Mouse (Mus musculus) forebrain, embryonic 10.5 days (tissue): ENCODE results near the gene Dhrs2. TPM values are rescaled to one million over a fixed set of nuclear protein-coding genes. Genes with fewer than 3 reads are reported as not detected.

Experiments used
- DNase-seq: peaks from one replicate; pipeline ENCODE4 v3.0.0-alpha.2; 2017; ENCODE audit warnings: low spot score; ENCODE audit errors: extremely low spot score
- H3K27ac ChIP-seq: fragments of 300-500 bp; sonication (generic); 2 replicates; pipeline ENCODE4 v1.5.1; 2016; ENCODE audit warnings: mild to moderate bottlenecking
- H3K27me3 ChIP-seq: fragments of 300-500 bp; sonication (generic); 2 replicates; pipeline ENCODE4 v1.6.1; 2016; ENCODE audit warnings: mild to moderate bottlenecking; ENCODE audit not compliant: poor library complexity, severe bottlenecking
- H3K36me3 ChIP-seq: fragments of 300-500 bp; sonication (generic); replicated peaks from 2 replicates; pipeline ENCODE4 v1.6.1; 2016; ENCODE audit warnings: mild to moderate bottlenecking, moderate library complexity
- H3K4me1 ChIP-seq: fragments of 300-500 bp; sonication (generic); 2 replicates; pipeline ENCODE4 v1.6.1; 2016
- H3K4me3 ChIP-seq: fragments of 300-500 bp; sonication (generic); 2 replicates; pipeline ENCODE4 v1.5.1; 2016; ENCODE audit warnings: mild to moderate bottlenecking, moderate library complexity
- H3K9me3 ChIP-seq: fragments of 300-500 bp; sonication (generic); 2 replicates; pipeline ENCODE4 v1.6.1; 2016; ENCODE audit warnings: mild to moderate bottlenecking, moderate library complexity
- WGBS: fragments of 180-500 bp; shearing (Covaris S2); methylation state at CpG from one replicate; pipeline ENCODE4 v1.1.7; 2016; 5-methylcytosine and 5-hydroxymethylcytosine counted together
- polyA plus RNA-seq: library from polyadenylated mRNA; unstranded; fragments of >200 nt; fragmentation: Nextera tagmentation; extraction: Ambion mirVana; gene quantifications from 2 replicates; pipeline ENCODE4 v1.2.1, GENCODE M21; 2016

Dhrs2 gene
- polyA plus RNA-seq, result not detected in 2 replicates

DNA sequence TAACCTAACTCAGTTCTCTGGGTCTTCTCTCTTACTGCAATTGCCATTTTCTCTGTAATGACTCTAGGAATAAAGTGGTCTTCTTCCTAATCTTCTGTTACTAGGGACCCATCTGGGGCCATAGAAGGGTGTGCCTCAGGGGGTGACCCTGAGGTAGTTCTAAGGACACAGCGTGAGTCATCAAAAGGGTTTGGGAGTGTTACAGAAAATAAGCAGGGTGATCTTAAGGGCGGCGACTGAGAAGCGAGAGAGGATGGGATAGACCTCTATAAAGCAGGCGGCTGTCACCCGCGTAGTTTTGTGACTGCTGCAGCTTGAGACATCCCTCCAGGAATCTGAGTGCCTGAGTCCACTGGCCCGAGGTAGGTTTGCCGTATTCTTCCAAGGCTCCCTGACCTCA, at the start of gene Dhrs2:
Gene Dhrs2, plus strand, starts transcription at position 301 of the 400 bp plus-strand sequence.
- Histone ChIP-seq H3K27ac (no peak within 1 kb of the TSS), H3K4me1 (no peaks in the 10 kb centered on the region), H3K4me3 (no peak within 1 kb of the TSS), H3K36me3 (no peaks in the 10 kb centered on the region), H3K9me3 (no peaks in the 10 kb centered on the region), H3K27me3 (no peaks in the 10 kb centered on the region)
- whole genome bisulfite sequencing, result 81% methylated on average over 9 of the region's 9 CpGs
- no peak for DNase-seq

- WGBS, result 67% methylated on average over 6 of the region's 6 CpGs
- DNase-seq, result no peak
- Histone ChIP-seq H3K9me3 (no peaks in the 10 kb centered on the region), H3K27me3 (peaks cover 6% of the 10 kb centered on the region), H3K4me1 (no peaks in the 10 kb centered on the region), H3K4me3 (no peak overlapping the region), H3K27ac (no peak overlapping the region), H3K36me3 (no peaks in the 10 kb centered on the region)
Measured at GRCm38 (mm10) chr14:55174164-55174563, 47.6 kb upstream of the Dhrs2 start.

GRCm38 (mm10) chr14:55177274-55177673, 44.5 kb upstream of the Dhrs2 start:
- H3K4me1 ChIP-seq, result no peaks in the 10 kb centered on the region
- H3K27ac ChIP-seq, result no peak overlapping the region
- no peak overlapping the region for H3K4me3 ChIP-seq
- H3K36me3 ChIP-seq, result no peaks in the 10 kb centered on the region
- DNase-seq, result peak; percentile 39
- H3K27me3 ChIP-seq, result no peaks in the 10 kb centered on the region
- H3K9me3 ChIP-seq, result no peaks in the 10 kb centered on the region
- 41% methylated on average over 5 of the region's 5 CpGs for WGBS

- no peak for DNase-seq
- 65% methylated on average over 3 of the region's 3 CpGs for WGBS
- no peaks in the 10 kb centered on the region for H3K9me3 ChIP-seq
- no peaks in the 10 kb centered on the region for H3K27me3 ChIP-seq
- H3K27ac ChIP-seq, result no peak overlapping the region
- no peak overlapping the region for H3K4me3 ChIP-seq
- H3K4me1 ChIP-seq, result no peaks in the 10 kb centered on the region
- H3K36me3 ChIP-seq, result no peaks in the 10 kb centered on the region
Measured at GRCm38 (mm10) chr14:55180951-55181350, 40.9 kb upstream of the Dhrs2 start.

DNA sequence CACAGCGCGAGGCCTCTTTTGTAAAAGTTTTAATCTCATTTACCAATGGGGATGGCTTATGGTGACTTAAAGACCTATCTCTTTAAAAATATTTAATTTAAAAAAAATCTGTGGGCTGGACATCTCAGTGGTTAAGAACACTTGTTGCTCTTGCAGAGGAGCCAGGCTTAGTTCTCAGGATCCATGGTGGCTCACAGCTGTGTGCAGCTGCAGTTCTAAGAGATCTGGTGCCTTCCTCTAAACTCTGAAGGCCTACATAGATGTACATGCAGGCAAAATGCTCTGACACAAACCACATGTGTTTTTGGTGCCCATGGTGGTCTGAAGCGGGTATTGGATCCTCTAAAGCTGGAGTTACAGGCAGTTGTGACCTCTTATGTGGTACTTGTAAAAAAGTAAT, 38.6 kb upstream of the Dhrs2 start:
- H3K27ac ChIP-seq, result no peak overlapping the region
- no peaks in the 10 kb centered on the region for H3K9me3 ChIP-seq
- H3K4me3 ChIP-seq, result no peak overlapping the region
- H3K36me3 ChIP-seq, result no peaks in the 10 kb centered on the region
- 91% methylated on average over 3 of the region's 3 CpGs for WGBS
- H3K4me1 ChIP-seq, result 0 out of 2 replicates have a peak, but pooled peaks cover under 1% of the 10 kb centered on the region
- no peaks in the 10 kb centered on the region for H3K27me3 ChIP-seq
- no peak for DNase-seq

- DNase-seq, result no peak
- Histone ChIP-seq H3K4me3 (no peak overlapping the region), H3K4me1 (peaks cover 15% of the 10 kb centered on the region), H3K9me3 (no peaks in the 10 kb centered on the region), H3K27ac (no peak overlapping the region), H3K27me3 (no peaks in the 10 kb centered on the region), H3K36me3 (no peaks in the 10 kb centered on the region)
- 90% methylated on average over 3 of the region's 3 CpGs for WGBS
Measured at GRCm38 (mm10) chr14:55184640-55185145, 37.1 kb upstream of the Dhrs2 start.

GRCm38 (mm10) chr14:55188491-55188890, 33.3 kb upstream of the Dhrs2 start:
- Histone ChIP-seq H3K9me3 (no peaks in the 10 kb centered on the region), H3K4me1 (peaks cover 18% of the 10 kb centered on the region), H3K4me3 (no peak overlapping the region), H3K36me3 (no peaks in the 10 kb centered on the region), H3K27ac (peak overlapping the region; percentile 25; the same call in 1 of the 2 replicates), H3K27me3 (no peaks in the 10 kb centered on the region)
- DNase-seq, result no peak
- WGBS, result 33% methylated on average over 4 of the region's 4 CpGs

- peak; percentile 23 for DNase-seq
- 39% methylated on average over 9 of the region's 9 CpGs for WGBS
Measured at GRCm38 (mm10) chr14:55189351-55189769, 32.4 kb upstream of the Dhrs2 start.

DNA sequence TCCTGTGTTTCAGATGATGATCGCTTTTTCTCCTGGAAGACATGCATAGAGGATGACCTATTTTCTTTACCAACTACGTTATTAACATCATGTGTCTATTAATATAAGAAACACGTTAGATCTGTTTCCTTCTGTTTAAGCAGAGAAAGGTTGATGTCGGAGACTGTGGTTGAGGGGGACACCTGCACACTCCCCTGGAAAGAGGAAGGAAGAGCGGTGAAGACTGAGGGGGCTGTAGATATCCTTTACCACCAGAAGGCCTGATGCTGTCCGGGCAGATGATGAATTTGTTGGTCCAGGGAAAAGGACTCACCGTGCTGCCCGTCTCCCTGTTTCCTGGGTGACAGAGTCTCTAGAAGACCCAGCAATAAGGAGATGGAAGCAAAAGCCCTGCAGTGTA, 28.5 kb upstream of the Dhrs2 start:
- H3K4me3 ChIP-seq, result no peak overlapping the region
- no peaks in the 10 kb centered on the region for H3K36me3 ChIP-seq
- no peak for DNase-seq

More at GRCm38 (mm10) chr14:55189351-55189769, 32.4 kb upstream of the Dhrs2 start:
- Histone ChIP-seq H3K27ac (peak overlapping the region; percentile 53; the same call in 1 of the 2 replicates), H3K27me3 (no peaks in the 10 kb centered on the region), H3K4me3 (no peak overlapping the region; the same call in 1 of the 2 replicates), H3K4me1 (peaks cover 23% of the 10 kb centered on the region), H3K9me3 (no peaks in the 10 kb centered on the region), H3K36me3 (no peaks in the 10 kb centered on the region)

GRCm38 (mm10) chr14:55193876-55194635, 27.8 kb upstream of the Dhrs2 start:
- Histone ChIP-seq H3K36me3 (no peaks in the 10 kb centered on the region), H3K27me3 (no peaks in the 10 kb centered on the region), H3K9me3 (no peaks in the 10 kb centered on the region), H3K4me3 (no peak overlapping the region), H3K27ac (no peak overlapping the region), H3K4me1 (peaks cover 18% of the 10 kb centered on the region)
- no peak for DNase-seq
- WGBS, result 81% methylated on average over 14 of the region's 14 CpGs

More for the DNA sequence above, 28.5 kb upstream of the Dhrs2 start:
- no peaks in the 10 kb centered on the region for H3K27me3 ChIP-seq
- peaks cover 25% of the 10 kb centered on the region for H3K4me1 ChIP-seq
- 93% methylated on average over 8 of the region's 8 CpGs for WGBS
- H3K27ac ChIP-seq, result no peak overlapping the region
- no peaks in the 10 kb centered on the region for H3K9me3 ChIP-seq

DNA sequence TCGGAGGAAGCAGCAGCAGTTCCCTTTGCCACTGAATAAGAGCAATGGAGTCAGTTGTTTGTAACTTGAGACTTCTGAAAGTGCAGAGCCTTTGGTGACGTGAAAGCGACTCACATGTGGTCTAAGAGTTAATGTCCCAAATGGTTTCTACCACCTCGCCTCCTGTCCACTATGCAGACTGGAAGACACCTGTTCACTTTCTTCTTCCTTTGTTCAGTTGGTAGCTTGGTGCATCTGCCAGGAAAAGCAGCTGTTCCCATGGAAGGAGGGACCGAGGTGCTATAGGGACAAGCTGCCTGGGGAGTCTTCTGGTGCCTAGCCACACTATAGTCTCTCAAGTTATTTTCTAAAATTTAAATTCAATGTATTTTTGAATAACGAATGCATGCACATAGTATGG, 27.0 kb upstream of the Dhrs2 start:
- WGBS, result 65% methylated on average over 6 of the region's 6 CpGs
- Histone ChIP-seq H3K9me3 (no peaks in the 10 kb centered on the region), H3K4me3 (no peak overlapping the region), H3K27ac (no peak overlapping the region), H3K36me3 (no peaks in the 10 kb centered on the region), H3K4me1 (peaks cover 11% of the 10 kb centered on the region), H3K27me3 (no peaks in the 10 kb centered on the region)
- no peak for DNase-seq

DNA sequence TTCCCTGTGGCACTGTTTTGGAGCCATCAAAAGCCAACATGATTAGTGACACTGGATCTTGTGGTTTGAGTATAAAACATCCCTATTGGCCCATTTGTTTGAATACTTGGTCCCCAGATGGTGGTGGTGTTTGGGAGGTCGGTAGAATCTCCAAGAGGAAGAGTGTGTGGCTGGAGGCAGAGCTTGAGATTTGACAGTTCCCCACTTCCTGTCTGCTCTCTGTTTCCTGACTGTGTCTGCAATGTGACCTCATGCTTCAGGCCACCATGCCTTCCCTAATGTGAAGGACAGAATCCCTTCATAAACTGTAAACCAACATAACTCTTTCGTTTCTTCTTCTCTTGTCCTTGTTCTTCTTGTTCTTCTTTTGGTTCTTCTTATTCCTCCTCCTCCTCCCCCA, 24.7 kb upstream of the Dhrs2 start:
- 55% methylated on average over 2 of the region's 2 CpGs for WGBS

DNA sequence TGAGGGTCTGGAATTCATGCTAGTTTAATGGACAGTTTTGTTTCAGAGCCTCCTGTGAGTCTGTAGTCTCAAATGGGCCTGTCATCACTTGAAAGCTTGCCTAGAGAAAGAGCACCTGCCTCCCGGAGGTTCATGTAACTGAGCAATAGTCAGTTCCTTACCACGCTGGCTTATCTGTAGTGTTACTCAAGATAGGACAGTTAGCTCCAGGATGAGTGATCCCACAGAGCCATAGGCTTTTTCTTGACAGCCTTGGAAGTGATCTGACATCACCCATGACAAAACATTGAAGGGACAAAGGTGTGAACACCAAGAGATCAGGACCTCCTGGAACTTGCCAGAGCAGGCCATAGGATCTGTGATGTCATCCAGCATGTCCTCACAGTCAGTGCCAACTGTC, 23.6 kb upstream of the Dhrs2 start:
- H3K4me1 ChIP-seq, result peaks cover 9% of the 10 kb centered on the region
- 100% methylated on average over 2 of the region's 2 CpGs for WGBS
- DNase-seq, result no peak
- no peak overlapping the region for H3K27ac ChIP-seq
- H3K9me3 ChIP-seq, result no peaks in the 10 kb centered on the region
- no peak overlapping the region for H3K4me3 ChIP-seq
- no peaks in the 10 kb centered on the region for H3K27me3 ChIP-seq
- no peaks in the 10 kb centered on the region for H3K36me3 ChIP-seq

More for the DNA sequence above, 24.7 kb upstream of the Dhrs2 start:
- no peaks in the 10 kb centered on the region for H3K9me3 ChIP-seq
- no peaks in the 10 kb centered on the region for H3K27me3 ChIP-seq
- no peak overlapping the region for H3K4me3 ChIP-seq
- no peaks in the 10 kb centered on the region for H3K36me3 ChIP-seq
- no peak for DNase-seq
- H3K27ac ChIP-seq, result no peak overlapping the region
- H3K4me1 ChIP-seq, result peaks cover 9% of the 10 kb centered on the region
